Mouse (Mus musculus): ENCODE results near the gene Camk2b. TPM values are rescaled to one million over a fixed set of nuclear protein-coding genes. Genes with fewer than 3 reads are reported as not detected.

Gene Camk2b
- polyA plus RNA-seq, 1 experiment from 2014 or later: 3.6 TPM

GRCm38 (mm10) chr11:5965865-5966264, 100.3 kb downstream of the Camk2b start:
- WGBS: 83% methylated on average over 11 of the region's 11 CpGs
- Histone ChIP-seq H3K4me1 (replicated peaks) (peaks cover 18% of the 10 kb centered on the region), H3K9me3 (no peaks in the 10 kb centered on the region), H3K36me3 (peaks cover 97% of the 10 kb centered on the region), H3K27me3 (ENCODE audit: insufficient read depth, poor library complexity, severe bottlenecking) (no peaks in the 10 kb centered on the region), H3K4me3 (no peak overlapping the region), H3K27ac (no peak overlapping the region)
- DNase-seq (ENCODE audit: low spot score): no peak

DNA sequence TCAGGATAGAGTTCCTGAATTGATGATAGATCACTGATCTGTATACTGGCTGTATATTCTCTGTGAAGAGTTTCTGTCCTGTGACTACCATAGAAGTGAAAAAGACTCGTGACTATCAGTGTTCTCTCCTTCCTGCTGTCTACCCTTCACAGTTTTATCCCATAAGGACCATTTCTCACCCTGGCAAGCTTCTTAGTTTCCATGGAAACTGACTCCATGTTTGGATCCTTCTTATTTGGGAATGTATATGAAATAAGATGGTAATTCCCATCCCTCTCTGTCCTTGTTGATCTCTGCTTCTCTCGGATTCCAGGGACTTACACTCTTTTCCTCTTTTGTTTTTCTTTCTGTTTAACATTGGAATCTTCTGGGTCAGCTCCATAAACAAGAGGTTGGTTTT, 106.1 kb downstream of the Camk2b start:
- 83% methylated on average over 2 of the region's 2 CpGs for WGBS
- H3K9me3 ChIP-seq: no peaks in the 10 kb centered on the region
- peaks cover 75% of the 10 kb centered on the region for H3K36me3 ChIP-seq
- H3K4me3 ChIP-seq: no peak overlapping the region
- no peak for DNase-seq (ENCODE audit: low spot score)
- H3K4me1 ChIP-seq (replicated peaks): peaks cover 19% of the 10 kb centered on the region
- no peak overlapping the region for H3K27ac ChIP-seq
- no peaks in the 10 kb centered on the region for H3K27me3 ChIP-seq (ENCODE audit: insufficient read depth, poor library complexity, severe bottlenecking)

- Histone ChIP-seq H3K27me3 (ENCODE audit: insufficient read depth, poor library complexity, severe bottlenecking) (no peaks in the 10 kb centered on the region), H3K9me3 (no peaks in the 10 kb centered on the region), H3K4me1 (replicated peaks) (peaks cover 25% of the 10 kb centered on the region), H3K4me3 (peak within 1 kb of the TSS; percentile 81), H3K27ac (peak within 1 kb of the TSS; percentile 90), H3K36me3 (peaks cover 31% of the 10 kb centered on the region)
- under 1% methylated on average over 71 of the region's 71 CpGs for WGBS
- peak; percentile 97 for DNase-seq (ENCODE audit: low spot score)
These were observed 110.5 kb downstream of the Camk2b start, which contains the start of gene Ykt6 for GRCm38 (mm10) chr11:5955546-5956276. Gene Ykt6 (plus strand): TSS chr11:5955693.

DNA sequence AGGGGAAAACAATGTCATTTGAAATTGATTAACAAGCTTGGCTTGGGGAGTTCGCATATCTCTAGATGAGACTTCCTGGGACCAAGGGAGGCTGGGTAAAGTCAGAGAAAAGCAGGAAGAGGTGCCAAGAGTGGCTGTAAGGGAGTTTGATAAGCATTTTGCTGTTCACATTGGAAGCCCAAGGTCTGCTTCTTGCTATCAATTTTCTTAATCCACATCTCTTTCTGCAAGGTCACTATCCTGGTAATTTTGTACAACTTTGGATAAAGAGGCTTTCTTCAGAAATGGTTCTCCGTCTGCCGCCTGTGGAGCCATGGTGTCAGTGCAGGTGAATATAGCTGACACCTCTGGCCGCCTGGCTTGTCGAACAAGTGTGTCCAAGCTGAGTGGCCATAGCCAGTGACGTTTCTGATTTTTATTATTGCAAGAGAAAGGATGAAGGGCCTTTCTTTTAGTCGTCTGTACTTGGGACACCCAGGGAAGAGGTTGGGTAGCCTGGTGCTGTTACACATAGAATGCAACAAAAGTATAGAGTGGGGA, 111.1 kb downstream of the Camk2b start:
- peaks cover 28% of the 10 kb centered on the region for H3K4me1 ChIP-seq (replicated peaks)
- peak overlapping the region; percentile 81 for H3K4me3 ChIP-seq
- H3K27ac ChIP-seq: peak overlapping the region; percentile 90
- 9% methylated on average over 7 of the region's 7 CpGs for WGBS
- no peak for DNase-seq (ENCODE audit: low spot score)
- peaks cover 24% of the 10 kb centered on the region for H3K36me3 ChIP-seq
- H3K27me3 ChIP-seq (ENCODE audit: insufficient read depth, poor library complexity, severe bottlenecking): no peaks in the 10 kb centered on the region
- no peaks in the 10 kb centered on the region for H3K9me3 ChIP-seq

GRCm38 (mm10) chr11:5954435-5954834, 111.7 kb downstream of the Camk2b start:
- H3K9me3 ChIP-seq: no peaks in the 10 kb centered on the region
- H3K36me3 ChIP-seq: peaks cover 18% of the 10 kb centered on the region
- H3K4me3 ChIP-seq: no peak overlapping the region
- H3K27me3 ChIP-seq (ENCODE audit: insufficient read depth, poor library complexity, severe bottlenecking): no peaks in the 10 kb centered on the region
- no peak for DNase-seq (ENCODE audit: low spot score)
- H3K4me1 ChIP-seq (replicated peaks): peaks cover 34% of the 10 kb centered on the region
- WGBS: 83% methylated on average over 5 of the region's 5 CpGs
- H3K27ac ChIP-seq: peak overlapping the region; percentile 90; the same call in 1 of the 2 replicates

- 31% methylated on average over 8 of the region's 8 CpGs for WGBS
- Histone ChIP-seq H3K27ac (no peak overlapping the region), H3K9me3 (no peaks in the 10 kb centered on the region), H3K36me3 (peaks cover 12% of the 10 kb centered on the region; the same call in 1 of the 2 replicates), H3K4me3 (no peak overlapping the region), H3K4me1 (replicated peaks) (peaks cover 44% of the 10 kb centered on the region), H3K27me3 (ENCODE audit: insufficient read depth, poor library complexity, severe bottlenecking) (no peaks in the 10 kb centered on the region)
- no peak for DNase-seq (ENCODE audit: low spot score)
These were observed 112.9 kb downstream of the Camk2b start for GRCm38 (mm10) chr11:5953130-5953765.

- H3K36me3 ChIP-seq: peaks cover 5% of the 10 kb centered on the region; the same call in 1 of the 2 replicates
- H3K4me1 ChIP-seq (replicated peaks): peaks cover 49% of the 10 kb centered on the region
- no peak overlapping the region for H3K4me3 ChIP-seq
- no peaks in the 10 kb centered on the region for H3K27me3 ChIP-seq (ENCODE audit: insufficient read depth, poor library complexity, severe bottlenecking)
- no peaks in the 10 kb centered on the region for H3K9me3 ChIP-seq
- DNase-seq (ENCODE audit: low spot score): no peak
- 89% methylated on average over 5 of the region's 5 CpGs for WGBS
- no peak overlapping the region for H3K27ac ChIP-seq
These were observed 113.7 kb downstream of the Camk2b start for GRCm38 (mm10) chr11:5952501-5952900.

DNA sequence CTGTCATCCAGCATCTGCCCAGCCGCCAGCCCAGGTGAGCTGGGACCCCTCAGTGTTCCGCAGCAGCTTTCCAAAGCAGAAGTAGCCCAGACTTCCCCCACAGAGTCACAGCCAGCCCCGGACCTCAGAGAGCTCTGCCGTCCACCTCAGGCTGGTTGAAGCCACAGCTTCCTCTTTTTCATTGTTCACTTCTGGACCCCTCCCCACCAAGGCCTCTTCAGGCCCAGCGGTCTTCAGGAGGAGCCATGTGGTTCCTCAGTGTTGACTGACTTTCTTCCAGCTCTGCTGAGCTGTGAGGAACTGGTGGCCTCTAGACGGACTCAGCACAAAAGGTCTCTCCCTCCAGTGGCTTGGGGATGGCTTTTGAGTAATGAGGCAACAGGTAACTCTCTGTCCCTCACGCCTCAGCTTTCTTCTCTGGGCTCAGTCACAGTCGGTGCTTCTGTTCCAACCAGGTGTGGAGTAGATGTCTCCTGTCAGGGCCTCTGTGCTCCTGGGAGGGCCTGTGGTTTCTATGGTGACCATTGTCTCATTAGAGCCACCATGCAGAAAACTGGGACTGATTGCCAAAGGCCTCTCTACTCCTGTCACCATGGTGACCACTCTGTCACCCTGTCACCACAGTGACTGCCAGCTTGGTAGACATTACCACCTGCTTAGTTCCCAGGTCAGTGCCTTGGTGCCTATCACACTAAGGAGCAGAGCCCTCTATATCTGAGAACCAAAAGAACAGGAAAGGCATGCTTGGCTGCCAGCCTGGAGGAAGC, 116.4 kb downstream of the Camk2b start, which contains the start of gene Gck:
Gck (minus strand) TSS at position 496 of the 767 bp plus-strand sequence.
- Histone ChIP-seq H3K27me3 (ENCODE audit: insufficient read depth, poor library complexity, severe bottlenecking) (no peaks in the 10 kb centered on the region), H3K27ac (peak within 1 kb of the TSS; percentile 59), H3K4me3 (no peak within 1 kb of the TSS), H3K36me3 (no peaks in the 10 kb centered on the region), H3K9me3 (no peaks in the 10 kb centered on the region), H3K4me1 (replicated peaks) (peaks cover 28% of the 10 kb centered on the region)
- 55% methylated on average over 8 of the region's 8 CpGs for WGBS
- DNase-seq (ENCODE audit: low spot score): no peak

DNA sequence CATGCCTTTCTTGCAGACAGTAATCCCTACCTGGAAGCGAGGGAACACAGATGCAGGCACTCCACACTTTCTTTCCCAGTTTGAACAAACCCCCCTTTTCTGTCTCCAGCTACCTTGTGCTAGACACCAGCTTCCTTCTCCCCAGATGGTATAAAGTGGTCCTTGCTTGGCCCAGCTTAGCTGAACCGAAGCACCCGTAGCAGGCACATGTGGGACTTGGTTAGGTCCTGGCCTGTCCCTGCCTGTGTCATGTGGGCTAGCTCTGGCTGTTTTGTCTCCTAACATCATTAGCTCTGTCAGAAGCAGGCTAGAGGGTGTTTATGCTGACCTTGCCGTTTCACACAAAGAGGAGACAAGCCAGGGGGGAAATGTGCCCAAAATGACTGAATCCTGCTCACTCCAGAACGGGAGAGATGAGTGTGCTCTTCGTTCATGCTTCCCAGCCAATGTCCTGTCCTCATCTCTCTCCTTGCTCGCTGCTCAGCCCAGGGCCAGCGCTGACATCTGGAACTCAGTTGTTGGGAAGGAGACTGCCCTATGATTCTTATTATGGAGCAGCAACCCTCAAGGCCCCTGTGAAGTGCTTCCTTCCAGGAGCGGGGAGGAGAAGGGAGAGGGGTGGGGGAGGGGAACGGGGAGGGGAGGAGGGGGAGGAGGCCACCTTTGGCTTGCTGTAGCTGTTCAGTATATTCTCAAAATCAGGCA, 117.5 kb downstream of the Camk2b start:
- 61% methylated on average over 10 of the region's 10 CpGs for WGBS
- no peak for DNase-seq (ENCODE audit: low spot score)
- H3K9me3 ChIP-seq: no peaks in the 10 kb centered on the region
- no peaks in the 10 kb centered on the region for H3K36me3 ChIP-seq
- peaks cover 25% of the 10 kb centered on the region for H3K4me1 ChIP-seq (replicated peaks)
- H3K4me3 ChIP-seq: no peak overlapping the region
- peak overlapping the region; percentile 59 for H3K27ac ChIP-seq
- no peaks in the 10 kb centered on the region for H3K27me3 ChIP-seq (ENCODE audit: insufficient read depth, poor library complexity, severe bottlenecking)

- Histone ChIP-seq H3K27me3 (ENCODE audit: insufficient read depth, poor library complexity, severe bottlenecking) (no peaks in the 10 kb centered on the region), H3K9me3 (no peaks in the 10 kb centered on the region), H3K36me3 (no peaks in the 10 kb centered on the region), H3K4me1 (replicated peaks) (peaks cover 29% of the 10 kb centered on the region), H3K27ac (peak overlapping the region; percentile 41; the same call in 1 of the 2 replicates), H3K4me3 (no peak overlapping the region)
- 70% methylated on average over 4 of the region's 4 CpGs for WGBS
- no peak for DNase-seq (ENCODE audit: low spot score)
These were observed 118.4 kb downstream of the Camk2b start for GRCm38 (mm10) chr11:5947796-5948195.

GRCm38 (mm10) chr11:5945096-5945495, 121.1 kb downstream of the Camk2b start:
- Histone ChIP-seq H3K36me3 (no peaks in the 10 kb centered on the region), H3K27ac (no peak overlapping the region), H3K4me3 (no peak overlapping the region), H3K9me3 (no peaks in the 10 kb centered on the region), H3K27me3 (ENCODE audit: insufficient read depth, poor library complexity, severe bottlenecking) (no peaks in the 10 kb centered on the region), H3K4me1 (replicated peaks) (peaks cover 30% of the 10 kb centered on the region)
- 90% methylated on average over 2 of the region's 2 CpGs for WGBS
- no peak for DNase-seq (ENCODE audit: low spot score)

DNA sequence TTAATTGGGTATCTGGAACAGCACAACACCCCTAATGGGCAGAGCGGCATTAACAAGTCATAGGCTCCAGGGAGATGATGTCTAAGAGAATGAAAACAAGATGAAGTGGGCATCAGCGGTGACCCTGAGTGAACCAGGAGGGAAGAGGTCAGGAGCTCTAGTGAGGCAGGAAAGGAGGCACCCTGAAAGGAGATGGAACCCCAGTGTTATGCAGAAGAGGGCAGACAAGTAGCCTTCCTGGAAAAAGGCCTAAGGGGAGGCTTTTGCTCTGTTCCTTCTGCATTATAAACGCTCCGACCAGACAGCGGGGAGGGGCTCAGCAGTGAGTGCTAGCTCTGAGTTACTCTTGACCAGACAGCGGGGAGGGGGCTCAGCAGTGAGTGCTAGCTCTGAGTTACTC, 123.2 kb downstream of the Camk2b start:
- WGBS: 60% methylated on average over 6 of the region's 6 CpGs
- peaks cover 9% of the 10 kb centered on the region for H3K4me1 ChIP-seq (replicated peaks)

More for the DNA sequence above, 123.2 kb downstream of the Camk2b start:
- DNase-seq (ENCODE audit: low spot score): no peak
- Histone ChIP-seq H3K27ac (no peak overlapping the region), H3K9me3 (no peaks in the 10 kb centered on the region), H3K36me3 (no peaks in the 10 kb centered on the region), H3K4me3 (no peak overlapping the region), H3K27me3 (ENCODE audit: insufficient read depth, poor library complexity, severe bottlenecking) (no peaks in the 10 kb centered on the region)
